Comparison of ENCODE assay signal across 19 mouse cellular contexts in genomic region chr1:61559514-61559913, GRCm38 (mm10).
"Had no signal": no experiment of that assay in that cellular context is flagged by ENCODE, and none has a peak within 500 bp of the region (broad histone marks: within the 10 kb centered on the region; RNA-seq: fewer than 3 reads in every experiment).

No protein-coding gene starts in this region.

- H3K27ac ChIP-seq: midbrain, embryonic 10.5 days; midbrain, embryonic 12.5 days; neural tube, embryonic 13.5 days; neural tube, embryonic 15.5 days had no signal

- ATAC-seq: midbrain, embryonic 16.5 days had no signal

- DNase-seq: lung, adult 18-20 months; lung, embryonic 14.5 days; lung, postnatal 10 days; lung, postnatal 4 days; midbrain, embryonic 14.5 days; retina, postnatal 1 day; right cerebral cortex, adult 18-20 months; right cerebral cortex, postnatal 25 days; right cerebral cortex, postnatal 4 days; spleen, adult 18-20 months; thymus, adult 18-20 months; thymus, postnatal 14 days; thymus, postnatal 36 days had no signal

- H3K9me3 ChIP-seq: midbrain, embryonic 10.5 days; midbrain, embryonic 12.5 days; neural tube, embryonic 13.5 days; neural tube, embryonic 15.5 days had no signal

- H3K36me3 ChIP-seq: midbrain, embryonic 10.5 days; midbrain, embryonic 12.5 days; neural tube, embryonic 13.5 days; neural tube, embryonic 15.5 days had no signal

- H3K4me1 ChIP-seq: midbrain, embryonic 10.5 days; midbrain, embryonic 12.5 days; neural tube, embryonic 13.5 days; neural tube, embryonic 15.5 days had no signal

- H3K27me3 ChIP-seq: midbrain, embryonic 12.5 days; neural tube, embryonic 13.5 days; neural tube, embryonic 15.5 days had no signal

- H3K9ac ChIP-seq: lung, embryonic 14.5 days; midbrain, embryonic 12.5 days; neural tube, embryonic 13.5 days; neural tube, embryonic 15.5 days had no signal

- H3K4me3 ChIP-seq: midbrain, embryonic 10.5 days; midbrain, embryonic 12.5 days; myocyte; neural tube, embryonic 13.5 days; neural tube, embryonic 15.5 days had no signal

- H3K4me2 ChIP-seq: lung, embryonic 14.5 days; midbrain, embryonic 12.5 days; neural tube, embryonic 13.5 days; neural tube, embryonic 15.5 days had no signal
